Mouse (Mus musculus) lung, adult 2 months (tissue): ENCODE measurements around the gene Mcub. TPM values are rescaled to one million over a fixed set of nuclear protein-coding genes. Genes with fewer than 3 reads are reported as not detected.

Experiments
- DNase-seq: peaks from one replicate; pipeline ENCODE4 v3.0.0; 2022
- H3K4me1 ChIP-seq: fragments of 200-500 bp; 2 replicates; pipeline ENCODE4 v1.6.1; 2011; ENCODE audit warnings: low read length; ENCODE audit not compliant: control insufficient read depth, insufficient read depth
- H3K4me3 ChIP-seq: fragments of 200-500 bp; replicated peaks from 2 replicates; pipeline ENCODE3; 2011; ENCODE audit warnings: low read depth, mild to moderate bottlenecking, control low read depth, low read length; ENCODE audit errors: extremely low read depth
- CTCF ChIP-seq: fragments of 200-500 bp; IDR thresholded peaks from 2 replicates; pipeline ENCODE4 v1.5.1; 2011; ENCODE audit warnings: mild to moderate bottlenecking, low read length, control low read depth; ENCODE audit not compliant: insufficient read depth
- POLR2A ChIP-seq: fragments of 200-500 bp; IDR thresholded peaks from 2 replicates; pipeline ENCODE4 v1.6.1; 2011; ENCODE audit warnings: low read depth, mild to moderate bottlenecking, control low read depth, low read length, borderline replicate concordance; ENCODE audit errors: extremely low read depth
- WGBS: fragments of 180-500 bp; shearing (Covaris S2); methylation state at CpG from one replicate; pipeline ENCODE4 v1.1.7; 2018; 5-methylcytosine and 5-hydroxymethylcytosine counted together
- polyA plus RNA-seq: library from polyadenylated mRNA; depleted of rRNA; stranded (reverse); fragments of >200 nt; gene quantifications from 2 replicates; pipeline ENCODE4 v1.2.3, GENCODE M21; 2012

The Mcub gene
- polyA plus RNA-seq, 1 experiment = 10.3 TPM

DNA sequence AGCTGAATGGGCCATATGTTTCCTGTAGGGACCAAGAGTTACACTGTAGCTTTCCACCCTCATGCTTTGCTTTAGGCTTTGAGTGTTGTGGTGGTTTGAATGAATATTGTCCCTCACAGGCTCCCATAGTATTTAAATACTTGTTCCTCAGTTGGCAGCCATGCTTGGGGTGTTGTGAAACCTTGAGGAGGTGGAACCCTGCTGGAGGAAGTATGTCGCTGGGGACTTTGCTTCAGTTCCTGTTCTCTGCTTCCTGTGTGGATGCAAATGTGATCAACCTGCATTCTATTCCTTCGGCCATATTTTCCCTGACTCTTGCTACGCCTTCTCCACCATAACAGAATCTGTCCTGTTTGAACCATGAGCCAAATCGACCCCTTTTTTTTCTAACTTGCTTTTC, 16.7 kb downstream of the Mcub start:
- TF ChIP-seq POLR2A (no peak), CTCF (no peak)
- no peak for DNase-seq
- no peak overlapping the region for H3K4me3 ChIP-seq
- H3K4me1 ChIP-seq = no peaks in the 10 kb centered on the region
- WGBS = 75% methylated on average over 4 of the region's 4 CpGs

- Histone ChIP-seq H3K4me1 (no peaks in the 10 kb centered on the region), H3K4me3 (no peak overlapping the region)
- WGBS = 79% methylated on average over 5 of the region's 5 CpGs
- no peak for DNase-seq
- TF ChIP-seq POLR2A = no peak
- TF ChIP-seq CTCF = no peak
Measured at GRCm38 (mm10) chr3:129949158-129949773, 20.7 kb downstream of the Mcub start.

DNA sequence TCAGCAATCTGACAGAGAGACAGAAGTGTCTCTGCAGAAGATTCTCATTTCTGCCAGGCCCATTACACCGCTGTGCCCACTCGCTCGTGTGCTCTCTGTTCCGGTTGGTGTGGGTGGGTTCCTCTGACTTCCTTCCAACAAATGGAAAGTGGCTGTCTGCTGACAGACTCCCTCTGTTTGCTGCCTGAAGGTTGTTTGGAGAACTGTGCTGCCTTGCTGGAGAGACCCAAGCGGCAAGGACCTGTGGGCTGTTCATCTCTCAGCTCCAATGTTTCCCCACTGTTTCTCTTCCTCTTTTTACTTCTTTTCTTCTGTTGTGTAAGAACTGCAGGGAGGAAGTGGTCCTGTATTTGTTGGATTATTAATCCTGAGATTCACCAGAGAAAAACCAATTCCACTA, 21.6 kb downstream of the Mcub start:
- DNase-seq = no peak
- H3K4me3 ChIP-seq = no peak overlapping the region
- no peaks in the 10 kb centered on the region for H3K4me1 ChIP-seq
- 57% methylated on average over 5 of the region's 5 CpGs for WGBS
- TF ChIP-seq POLR2A (no peak), CTCF (no peak)

GRCm38 (mm10) chr3:129946217-129946914, 23.6 kb downstream of the Mcub start:
- H3K4me3 ChIP-seq = no peak overlapping the region
- TF ChIP-seq POLR2A (no peak), CTCF (no peak)
- 53% methylated on average over 5 of the region's 5 CpGs for WGBS
- DNase-seq = no peak
- H3K4me1 ChIP-seq = no peaks in the 10 kb centered on the region

- H3K4me3 ChIP-seq = no peak overlapping the region
- TF ChIP-seq CTCF (no peak), POLR2A (no peak)
- WGBS = 32% methylated on average over 4 of the region's 4 CpGs
- no peaks in the 10 kb centered on the region for H3K4me1 ChIP-seq
- DNase-seq = no peak
Measured at GRCm38 (mm10) chr3:129943813-129944212, 26.2 kb downstream of the Mcub start.

DNA sequence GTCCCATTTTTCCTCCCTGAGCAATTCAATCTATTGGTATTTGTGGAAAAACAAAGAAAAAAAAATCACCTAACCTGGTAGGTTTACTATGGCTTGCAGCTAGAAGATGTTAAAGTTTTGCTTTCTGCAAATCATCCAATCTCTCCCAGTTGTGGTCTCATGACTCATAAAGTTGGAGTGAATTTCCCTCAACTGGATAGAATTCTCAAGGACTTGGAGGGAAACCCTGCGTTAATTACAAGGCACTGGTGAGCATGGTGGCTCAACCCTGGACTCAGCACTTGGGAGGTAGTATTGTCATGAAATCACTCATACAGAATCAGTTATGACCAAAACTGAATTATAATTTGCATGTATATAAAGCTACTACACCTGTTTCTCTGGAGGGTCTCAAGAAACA, 28.7 kb downstream of the Mcub start:
- 93% methylated on average over 1 of the region's 1 CpGs for WGBS
- H3K4me3 ChIP-seq = no peak overlapping the region
- TF ChIP-seq POLR2A (no peak), CTCF (no peak)

DNA sequence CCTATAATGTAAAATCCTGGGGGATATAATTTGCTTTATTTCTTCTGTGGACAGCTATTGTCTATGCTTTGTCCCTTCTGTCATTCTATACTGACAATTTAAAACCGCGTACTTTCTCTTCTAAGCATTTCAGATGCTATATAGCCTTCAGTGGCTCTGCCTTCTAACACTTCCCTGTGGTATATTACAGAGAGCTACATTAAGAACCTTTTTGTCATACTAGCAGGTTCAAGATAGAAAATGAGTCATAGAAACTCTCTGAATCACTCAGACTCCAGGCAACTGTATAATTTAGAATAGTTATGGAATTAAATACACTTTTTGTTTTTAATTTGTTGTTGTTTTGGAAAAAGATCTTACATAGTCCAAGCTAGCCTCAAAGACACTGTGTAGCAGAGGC, 29.2 kb downstream of the Mcub start:
- TF ChIP-seq POLR2A = no peak
- TF ChIP-seq CTCF = no peak
- WGBS = 93% methylated on average over 2 of the region's 2 CpGs
- H3K4me3 ChIP-seq = no peak overlapping the region

More for the DNA sequence above, 28.7 kb downstream of the Mcub start:
- DNase-seq = no peak
- no peaks in the 10 kb centered on the region for H3K4me1 ChIP-seq

DNA sequence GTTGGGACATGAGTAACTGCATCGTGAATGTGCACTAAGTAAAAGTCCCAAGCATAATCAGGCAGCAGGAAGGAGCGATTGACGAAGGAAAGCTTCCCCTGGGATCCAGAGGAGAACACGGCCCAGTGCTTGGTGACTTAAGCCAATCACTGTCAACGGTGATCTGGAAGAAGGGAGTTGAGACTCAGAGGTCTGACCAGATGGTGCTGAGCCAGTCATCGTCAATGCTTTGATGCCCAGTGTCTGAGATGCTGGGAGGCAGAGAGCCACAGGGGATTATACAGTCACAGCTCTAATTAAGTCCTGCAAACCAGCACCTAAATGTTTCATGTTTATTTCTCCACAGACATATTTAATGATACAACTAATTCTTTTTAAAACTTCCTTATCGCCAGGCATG, 30.9 kb downstream of the Mcub start:
- no peak for TF ChIP-seq CTCF
- no peak for TF ChIP-seq POLR2A
- 69% methylated on average over 7 of the region's 7 CpGs for WGBS
- no peaks in the 10 kb centered on the region for H3K4me1 ChIP-seq
- no peak overlapping the region for H3K4me3 ChIP-seq
- no peak for DNase-seq

More for the DNA sequence above, 29.2 kb downstream of the Mcub start:
- DNase-seq = no peak
- H3K4me1 ChIP-seq = no peaks in the 10 kb centered on the region

GRCm38 (mm10) chr3:129937848-129938247, 32.2 kb downstream of the Mcub start:
- DNase-seq = peak; percentile 8
- 30% methylated on average over 3 of the region's 3 CpGs for WGBS
- Histone ChIP-seq H3K4me3 (no peak overlapping the region), H3K4me1 (no peaks in the 10 kb centered on the region)
- TF ChIP-seq POLR2A = no peak
- no peak for TF ChIP-seq CTCF

GRCm38 (mm10) chr3:129936561-129936960, 33.4 kb downstream of the Mcub start:
- 50% methylated on average over 9 of the region's 9 CpGs for WGBS
- no peak overlapping the region for H3K4me3 ChIP-seq
- H3K4me1 ChIP-seq = no peaks in the 10 kb centered on the region
- TF ChIP-seq CTCF = no peak
- TF ChIP-seq POLR2A = no peak
- DNase-seq = no peak
